Mouse (Mus musculus): Measurements from ENCODE around the gene Shank2.

- no peak for TF ChIP-seq CTCF (IDR thresholded peaks at IDR 0.05; ENCODE audit: control insufficient read depth, insufficient read depth, insufficient read length)
- no peak for TF ChIP-seq CEBPB (IDR thresholded peaks at IDR 0.05; ENCODE audit: low read depth)
- TF ChIP-seq MAX (IDR thresholded peaks at IDR 0.05) = no peak
- TF ChIP-seq FOSL1 (IDR thresholded peaks at IDR 0.05; ENCODE audit: insufficient read depth, low read length, poor library complexity, severe bottlenecking) = no peak
- no peak for TF ChIP-seq MYOD1 (IDR thresholded peaks at IDR 0.05; ENCODE audit: control insufficient read depth, insufficient read length, low read depth)
Measured at GRCm38 (mm10) chr7:144111026-144111604, 109.4 kb downstream of the Shank2 start.
